ENCODE assay signal across 10 mouse cellular contexts in the genomic region with DNA sequence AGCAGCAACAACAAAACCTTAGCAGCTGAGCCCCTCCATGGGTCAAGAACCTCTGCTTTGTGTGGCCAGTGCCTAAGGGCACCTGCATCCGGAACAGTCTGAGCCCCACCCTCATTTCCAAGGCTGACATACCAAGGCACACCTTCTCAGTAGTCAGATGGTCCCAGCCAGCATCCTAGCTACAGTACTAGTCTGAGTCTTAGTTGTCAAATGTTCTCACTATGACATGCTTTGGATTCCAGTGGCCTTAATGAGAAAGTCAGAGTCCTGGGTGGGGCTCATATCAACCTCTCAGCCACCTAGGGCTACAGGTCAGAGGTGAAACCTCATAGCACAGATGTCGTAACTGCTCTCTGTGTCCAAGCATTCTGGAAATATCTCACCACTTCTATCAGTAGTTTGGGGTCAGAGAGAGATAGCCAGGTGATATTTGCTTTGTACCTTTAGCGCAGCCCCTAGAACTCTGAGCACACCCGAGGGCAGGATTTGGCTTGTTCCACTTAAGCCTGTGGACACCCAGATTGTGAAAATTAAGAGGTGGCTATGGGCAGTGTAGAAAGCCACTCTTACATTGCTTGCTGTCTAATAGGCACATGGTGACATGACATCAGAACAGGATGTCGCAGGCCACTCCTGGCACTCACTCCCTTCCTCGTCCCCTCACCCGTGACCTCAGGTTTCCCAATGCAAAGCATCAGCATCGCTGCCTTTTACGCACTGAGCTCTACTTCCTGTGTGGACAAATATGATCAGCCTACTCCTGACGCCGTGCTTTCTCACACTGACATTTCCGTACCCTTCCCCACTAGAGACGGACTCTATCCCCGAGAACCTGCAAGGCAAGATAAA. TPM values are rescaled to one million over a fixed set of nuclear protein-coding genes. Genes with fewer than 3 reads are reported as not detected.
DNase-seq lines count a peak whose midpoint lies in the region; ATAC-seq and TF ChIP-seq lines count a peak whose summit lies in the region.
"Had no signal": no experiment of that assay in that cellular context is flagged by ENCODE, and none has a peak within 500 bp of the region (broad histone marks: within the 10 kb centered on the region; RNA-seq: fewer than 3 reads in every experiment).

No protein-coding gene starts in this region.

- TF ChIP-seq CTCF in lung, adult 2 months (IDR thresholded peaks at IDR 0.05; ENCODE audit: insufficient read depth, low read length): no peak

- H3K4me3 ChIP-seq in lung, adult 2 months (replicated peaks; ENCODE audit: extremely low read depth, low read depth, low read length): no peak overlapping the region
- no peak overlapping the region for H3K4me3 ChIP-seq in liver, embryonic 13.5 days (replicated peaks)
- no peak overlapping the region for H3K4me3 ChIP-seq in midbrain, embryonic 13.5 days (replicated peaks)
- H3K4me3 ChIP-seq in kidney, embryonic 14.5 days (ENCODE audit: low read length): no peak overlapping the region

- H3K4me1 ChIP-seq in lung, adult 2 months (ENCODE audit: control insufficient read depth, insufficient read depth, low read length): peaks cover 3% of the 10 kb centered on the region; the same call in 1 of the 2 replicates
- peaks cover 17% of the 10 kb centered on the region for H3K4me1 ChIP-seq in liver, embryonic 13.5 days (replicated peaks)
- no peaks in the 10 kb centered on the region for H3K4me1 ChIP-seq in midbrain, embryonic 13.5 days (replicated peaks)
- no peaks in the 10 kb centered on the region for H3K4me1 ChIP-seq in kidney, embryonic 14.5 days (ENCODE audit: control insufficient read depth, insufficient read depth, low read length)

- no peak for TF ChIP-seq POLR2A in lung, adult 2 months (IDR thresholded peaks at IDR 0.05; ENCODE audit: borderline replicate concordance, extremely low read depth, low read depth, low read length)

- no peak overlapping the region for H3K9ac ChIP-seq in liver, embryonic 13.5 days
- H3K9ac ChIP-seq in midbrain, embryonic 13.5 days (replicated peaks): no peak overlapping the region
- H3K9ac ChIP-seq in kidney, embryonic 14.5 days (ENCODE audit: low read depth, low read length): no peak overlapping the region

- peak overlapping the region; percentile 63 for H3K27ac ChIP-seq in liver, embryonic 13.5 days
- no peak overlapping the region for H3K27ac ChIP-seq in midbrain, embryonic 13.5 days
- H3K27ac ChIP-seq in kidney, embryonic 14.5 days (ENCODE audit: low read depth, low read length): no peak overlapping the region

- no peaks in the 10 kb centered on the region for H3K27me3 ChIP-seq in liver, embryonic 13.5 days
- H3K27me3 ChIP-seq in midbrain, embryonic 13.5 days: no peaks in the 10 kb centered on the region
- H3K27me3 ChIP-seq in kidney, embryonic 14.5 days (ENCODE audit: control insufficient read depth, insufficient read depth, low read length): no peaks in the 10 kb centered on the region

- DNase-seq in lung, adult 18-20 months: peak; percentile 45
- DNase-seq in lung, adult 2 months: no peak
- DNase-seq in MEL-GATA-1-ER (ENCODE audit: extremely low read depth, low read depth): peak; percentile 43
- no peak for DNase-seq in liver, embryonic 13.5 days
- DNase-seq in left cerebral cortex, postnatal 36 days (ENCODE audit: low spot score in 2 of 2): no peak
- DNase-seq: heart, postnatal 4 days had no signal

- 28% methylated on average over 14 of the region's 14 CpGs for WGBS in lung, adult 2 months
- WGBS in liver, embryonic 13.5 days (ENCODE audit: insufficient replicate concordance): 31% methylated on average over 14 of the region's 14 CpGs
- 81% methylated on average over 14 of the region's 14 CpGs for WGBS in midbrain, embryonic 13.5 days
- WGBS in kidney, embryonic 14.5 days: 64% methylated on average over 14 of the region's 14 CpGs

- H3K9me3 ChIP-seq in liver, embryonic 13.5 days (replicated peaks): no peaks in the 10 kb centered on the region
- no peaks in the 10 kb centered on the region for H3K9me3 ChIP-seq in midbrain, embryonic 13.5 days
- no peaks in the 10 kb centered on the region for H3K9me3 ChIP-seq in kidney, embryonic 14.5 days (ENCODE audit: control insufficient read depth, low read length)

- ATAC-seq in liver, embryonic 13.5 days (ENCODE audit: low read depth): peak; percentile 61
- peak; percentile 80 for ATAC-seq in neutrophil, adult 5-6 weeks (ENCODE audit: extremely low read depth, insufficient number of reproducible peaks, low FRiP score, poor library complexity, severe bottlenecking)
- ATAC-seq in midbrain, embryonic 13.5 days: no peak
- no peak for ATAC-seq in kidney, embryonic 14.5 days (ENCODE audit: low FRiP score, low TSS enrichment)
- ATAC-seq: midbrain, embryonic 16.5 days had no signal

- no peaks in the 10 kb centered on the region for H3K36me3 ChIP-seq in liver, embryonic 13.5 days
- H3K36me3 ChIP-seq in midbrain, embryonic 13.5 days: no peaks in the 10 kb centered on the region
- H3K36me3 ChIP-seq in kidney, embryonic 14.5 days (ENCODE audit: control insufficient read depth, insufficient read depth, low read length): no peaks in the 10 kb centered on the region

- intact Hi-C loops in left cerebral cortex, postnatal 36 days (cut with DNase I): no loop called here

- H3K4me2 ChIP-seq in liver, embryonic 13.5 days: peak overlapping the region; percentile 17; the same call in 1 of the 2 replicates
- no peak overlapping the region for H3K4me2 ChIP-seq in midbrain, embryonic 13.5 days (replicated peaks)
- no peak overlapping the region for H3K4me2 ChIP-seq in kidney, embryonic 14.5 days (replicated peaks; ENCODE audit: low read depth, low read length)

RNA-seq across cellular contexts. Expression of a gene that starts 26.8 kb away (rescaled TPM):
- polyA plus RNA-seq in lung, adult 2 months (2012; rRNA removed): 154 and 155 TPM in 2 replicates
- polyA plus RNA-seq in liver, embryonic 13.5 days (2015; fragmentation: Nextera tagmentation; extraction: Ambion mirVana): 17.0 and 18.6 TPM in 2 replicates
- 1.7 and 4.4 TPM in 2 replicates for total RNA-seq in neutrophil, adult 5-6 weeks (2017)
- polyA plus RNA-seq in midbrain, embryonic 13.5 days (2015; fragmentation: Nextera tagmentation; extraction: Ambion mirVana): 34.5 and 36.7 TPM in 2 replicates
- 1 to 10 TPM; 6.5 to 7.5 TPM for total RNA-seq in left cerebral cortex, postnatal 36 days (2021)
- polyA plus RNA-seq in kidney, embryonic 14.5 days (2014; fragmentation: Nextera tagmentation; extraction: Ambion mirVana): 32.1 and 43.2 TPM in 2 replicates

RNA-seq across cellular contexts. Expression of a gene that starts 29.3 kb away (rescaled TPM):
- 214 and 217 TPM in 2 replicates for polyA plus RNA-seq in lung, adult 2 months (2012; rRNA removed)
- polyA plus RNA-seq in liver, embryonic 13.5 days (2015; fragmentation: Nextera tagmentation; extraction: Ambion mirVana): 9.5 and 10.0 TPM in 2 replicates
- total RNA-seq in neutrophil, adult 5-6 weeks (2017): 17.1 and 18.2 TPM in 2 replicates
- polyA plus RNA-seq in midbrain, embryonic 13.5 days (2015; fragmentation: Nextera tagmentation; extraction: Ambion mirVana): 43.5 and 51.8 TPM in 2 replicates
- 10 to 100 TPM; 63.5 to 69.7 TPM for total RNA-seq in left cerebral cortex, postnatal 36 days (2021)
- 26.3 and 41.7 TPM in 2 replicates for polyA plus RNA-seq in kidney, embryonic 14.5 days (2014; fragmentation: Nextera tagmentation; extraction: Ambion mirVana)

RNA-seq across cellular contexts. Expression of a gene that starts 33.9 kb away (rescaled TPM):
- polyA plus RNA-seq in lung, adult 2 months (2012; rRNA removed): 5.3 and 5.6 TPM in 2 replicates
- 0.10 and 0.12 TPM in 2 replicates for polyA plus RNA-seq in liver, embryonic 13.5 days (2015; fragmentation: Nextera tagmentation; extraction: Ambion mirVana)
- 1.4 TPM in 1 of 2 replicates, not detected in the other for total RNA-seq in neutrophil, adult 5-6 weeks (2017)
- polyA plus RNA-seq in midbrain, embryonic 13.5 days (2015; fragmentation: Nextera tagmentation; extraction: Ambion mirVana): 0.46 and 0.54 TPM in 2 replicates
- under 1 TPM; 0.32 to 0.79 TPM for total RNA-seq in left cerebral cortex, postnatal 36 days (2021)
- polyA plus RNA-seq in kidney, embryonic 14.5 days (2014; fragmentation: Nextera tagmentation; extraction: Ambion mirVana): 0.27 TPM in 1 of 2 replicates, not detected in the other

Comparison
In these comparisons a context has a peak if more than half of its experiments do, and no peak if none do; other contexts are left out.
1. DNase-seq: peak in lung, adult 18-20 months (2 of 2) and MEL-GATA-1-ER (single experiment); none in lung, adult 2 months (single experiment), liver, embryonic 13.5 days (single experiment) and left cerebral cortex, postnatal 36 days (0 of 2).
2. ATAC-seq: peak in liver, embryonic 13.5 days (single experiment) and neutrophil, adult 5-6 weeks (single experiment); none in midbrain, embryonic 13.5 days (single experiment) and kidney, embryonic 14.5 days (single experiment).